Mouse (Mus musculus): Measurements from ENCODE around the gene Nrxn2.

Gene Nrxn2

DNA sequence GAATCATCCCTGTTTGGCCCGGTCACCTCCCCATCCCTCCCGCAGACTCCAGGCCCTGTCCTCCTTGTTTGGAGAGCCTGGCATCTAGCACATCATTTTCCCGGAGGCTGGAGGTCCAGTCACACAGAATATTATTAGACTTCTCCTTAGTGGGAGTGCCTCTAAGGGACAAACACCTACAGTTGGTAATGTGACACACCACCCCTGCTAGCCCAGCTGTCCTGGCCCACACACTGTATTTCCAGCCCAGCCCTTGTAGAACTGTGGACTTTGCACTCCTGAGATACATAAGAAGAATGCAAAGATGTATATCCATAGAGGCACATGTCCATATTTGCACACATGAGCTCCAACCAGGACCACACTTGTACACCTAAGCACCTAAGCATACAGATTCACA is 103.1 kb downstream of the Nrxn2 start:
- no peak for DNase-seq

DNA sequence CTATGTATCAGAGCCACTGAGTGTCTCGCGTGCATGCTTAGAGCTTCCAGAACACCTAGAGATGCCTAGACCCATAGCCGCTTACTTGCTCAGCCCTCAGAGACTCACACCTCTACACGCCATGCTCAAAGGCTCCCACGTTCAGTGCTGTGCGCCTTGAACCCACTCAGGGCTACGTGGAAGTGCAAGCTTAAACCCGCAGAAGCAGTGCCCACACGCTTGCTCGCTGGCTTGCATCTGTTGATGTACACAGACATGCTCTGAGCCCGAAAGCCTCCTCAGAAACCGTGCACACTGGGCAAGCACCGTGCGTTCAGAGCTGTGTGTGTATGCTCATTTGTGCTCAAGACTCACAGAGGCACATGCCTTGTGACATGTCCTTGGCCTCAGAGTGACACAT is 103.8 kb downstream of the Nrxn2 start:
- no peak for DNase-seq

DNA sequence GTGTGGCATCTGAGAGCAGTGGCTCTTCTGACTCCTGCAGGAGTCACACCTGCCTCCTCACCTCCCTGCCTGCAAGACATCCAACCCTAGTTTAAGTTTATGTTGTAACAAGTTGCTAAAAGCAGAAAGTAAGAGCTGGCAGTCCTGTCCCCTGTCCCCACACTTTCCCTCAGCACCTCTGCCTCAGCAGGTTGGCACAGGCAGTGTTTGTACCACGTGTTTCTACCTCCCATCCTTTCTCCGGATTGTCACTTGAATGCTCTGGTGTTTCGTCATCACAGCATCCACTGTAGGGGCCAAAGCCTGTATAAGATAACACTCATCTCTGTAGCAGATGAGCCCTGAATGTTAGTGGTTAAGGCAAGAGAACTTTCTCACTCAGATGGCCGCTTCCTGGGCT is 106.5 kb downstream of the Nrxn2 start:
- DNase-seq: no peak

DNA sequence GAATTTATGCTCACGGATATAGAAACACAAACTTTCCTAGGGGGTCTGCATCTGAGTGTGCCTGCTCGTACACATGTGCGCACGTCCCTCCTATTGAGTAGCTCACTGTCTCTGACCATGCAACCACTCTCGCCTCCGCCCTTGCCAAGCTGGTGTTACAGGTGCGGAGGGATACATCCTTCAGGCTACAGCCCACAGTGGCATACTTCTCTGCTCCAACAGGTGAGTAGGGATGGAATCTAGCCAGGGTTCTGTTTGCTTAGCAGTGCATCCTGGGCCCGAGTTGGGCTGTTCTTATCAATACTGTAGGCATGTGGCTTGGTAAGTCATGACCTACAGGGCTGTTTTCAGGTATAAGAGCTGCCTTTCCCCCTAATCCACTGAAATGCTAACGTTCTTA is 107.5 kb downstream of the Nrxn2 start:
- no peak for DNase-seq

DNA sequence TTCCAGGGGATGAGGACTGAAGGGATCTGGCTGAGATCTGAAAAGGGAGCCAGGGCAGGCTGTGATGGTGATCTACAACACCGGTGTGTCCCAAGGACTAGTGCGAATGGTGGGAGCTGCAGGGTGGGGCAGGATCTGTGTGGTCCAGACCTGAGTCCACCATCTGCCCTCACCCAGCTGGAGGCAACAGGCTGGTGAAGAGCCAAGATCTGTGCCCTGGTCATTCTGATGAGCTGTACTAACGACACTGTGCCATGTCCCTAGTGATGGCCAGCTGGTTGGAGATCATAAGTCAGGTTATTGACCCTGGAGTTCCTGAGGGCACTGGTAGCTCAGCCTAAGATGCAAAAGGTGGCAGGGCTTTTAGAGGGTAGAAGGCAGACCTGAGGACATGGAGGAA is 108.9 kb downstream of the Nrxn2 start:
- no peak for DNase-seq

DNA sequence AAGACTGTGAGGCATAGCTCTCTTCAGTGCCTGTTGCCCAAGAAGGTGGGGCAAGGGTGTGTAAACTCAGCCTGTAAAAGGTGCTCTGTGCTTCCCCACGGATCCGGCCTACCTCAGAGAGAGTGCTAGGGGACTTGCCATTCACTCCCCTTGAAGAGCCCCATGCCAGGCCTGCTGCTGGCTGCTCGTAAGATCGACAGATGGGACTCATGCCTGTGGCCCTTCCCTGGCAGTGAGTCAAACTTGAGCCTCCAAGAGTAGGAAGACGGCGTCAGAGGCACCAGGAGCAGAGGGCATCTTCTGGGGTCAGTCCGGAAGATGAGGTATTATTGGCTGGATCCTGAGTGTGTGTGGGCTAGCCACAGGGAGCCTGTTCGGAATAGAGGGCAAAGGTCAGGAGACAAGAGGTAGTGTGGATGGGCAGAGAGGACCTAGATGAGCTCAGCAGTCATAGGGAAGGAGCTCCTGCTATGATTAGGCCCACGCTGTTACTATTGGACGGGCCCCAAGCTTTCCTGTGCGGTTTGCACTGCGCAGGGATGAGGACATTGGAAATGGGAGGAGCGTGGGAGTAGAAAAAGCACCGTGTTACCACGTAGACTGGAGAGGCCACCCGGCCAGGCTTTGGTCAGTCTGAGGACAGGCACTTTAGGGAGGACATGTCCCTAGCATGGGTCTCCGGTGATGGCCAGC is 109.5 kb downstream of the Nrxn2 start:
- DNase-seq: no peak

DNA sequence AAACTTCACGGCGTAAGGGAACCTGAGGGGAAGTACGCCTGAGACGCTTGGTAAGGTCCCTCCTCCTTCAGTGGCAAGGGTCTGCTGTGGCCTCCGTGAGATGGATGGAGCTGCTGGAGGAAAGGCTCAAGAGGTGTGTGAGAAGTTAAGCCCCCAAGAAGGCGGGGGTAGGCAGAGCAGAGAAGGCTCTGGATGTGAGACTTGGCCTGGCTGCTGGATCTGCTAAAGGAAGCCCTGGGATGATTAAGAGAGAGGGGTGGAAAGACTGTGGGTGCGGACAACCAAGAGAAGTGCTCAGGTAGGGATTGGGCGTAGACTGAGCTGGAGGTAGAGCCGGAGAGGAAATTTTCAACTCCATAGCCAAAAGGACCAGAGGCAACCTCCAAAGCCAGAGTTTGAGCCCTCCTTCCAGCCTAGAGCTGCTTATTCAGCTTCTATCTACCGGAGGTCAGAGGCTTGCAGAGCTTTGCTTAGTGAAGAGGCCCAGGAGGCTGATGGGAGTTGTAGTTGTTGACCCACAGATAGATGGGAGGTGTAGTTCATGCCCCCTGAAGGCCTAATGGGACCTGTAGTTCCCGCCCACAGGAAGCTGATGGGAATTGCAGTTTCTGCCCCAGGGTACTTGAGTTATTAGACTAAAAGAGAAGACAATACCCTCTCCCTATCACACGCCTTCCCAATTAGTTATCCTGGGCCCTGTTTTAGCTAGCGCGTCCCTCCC is 110.9 kb downstream of the Nrxn2 start:
- DNase-seq: no peak

DNA sequence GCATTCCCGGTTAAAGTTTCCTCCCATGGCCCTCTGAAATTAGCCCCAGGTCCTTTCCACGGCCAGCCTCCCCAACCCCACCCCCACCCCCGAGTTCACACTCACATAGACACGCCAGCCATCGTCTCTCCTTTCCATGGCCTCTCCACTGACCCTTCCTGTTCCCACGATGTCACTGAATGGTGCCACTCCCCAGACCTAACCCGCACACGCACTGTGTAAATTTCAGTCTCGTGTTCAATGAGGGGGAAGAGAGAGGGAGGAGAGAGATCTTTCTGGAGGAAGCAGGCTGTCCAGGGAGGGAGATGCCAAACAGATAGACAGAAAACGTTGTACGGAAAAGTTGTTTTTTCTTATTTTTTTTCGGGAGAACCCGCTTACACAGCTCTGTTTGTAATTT is 111.8 kb downstream of the Nrxn2 start:
- DNase-seq: no peak

DNA sequence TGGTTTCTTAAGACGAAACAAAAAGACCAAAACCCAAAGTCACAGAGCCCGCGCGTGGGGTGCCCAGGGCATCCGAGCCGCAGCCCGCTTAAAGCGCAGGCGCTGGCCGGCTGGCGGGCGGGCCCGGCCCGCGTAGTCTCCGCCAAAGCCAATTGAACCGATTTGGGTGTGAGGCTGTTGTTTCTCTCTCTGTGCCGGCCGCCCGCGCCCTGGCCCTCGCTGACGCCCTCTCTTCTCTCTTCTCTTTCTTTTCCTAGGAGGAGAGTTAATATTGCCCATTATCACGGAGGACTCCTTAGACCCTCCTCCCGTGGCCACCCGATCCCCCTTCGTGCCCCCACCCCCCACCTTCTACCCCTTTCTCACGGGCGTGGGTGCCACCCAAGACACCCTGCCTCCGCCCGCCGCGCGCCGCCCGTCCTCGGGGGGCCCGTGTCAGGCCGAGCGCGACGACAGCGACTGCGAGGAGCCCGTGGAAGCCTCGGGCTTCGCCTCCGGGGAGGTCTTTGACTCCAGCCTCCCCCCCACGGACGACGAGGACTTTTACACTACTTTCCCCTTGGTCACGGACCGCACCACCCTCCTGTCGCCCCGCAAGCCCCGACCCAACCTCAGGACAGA is 112.6 kb downstream of the Nrxn2 start:
- no peak for DNase-seq

DNA sequence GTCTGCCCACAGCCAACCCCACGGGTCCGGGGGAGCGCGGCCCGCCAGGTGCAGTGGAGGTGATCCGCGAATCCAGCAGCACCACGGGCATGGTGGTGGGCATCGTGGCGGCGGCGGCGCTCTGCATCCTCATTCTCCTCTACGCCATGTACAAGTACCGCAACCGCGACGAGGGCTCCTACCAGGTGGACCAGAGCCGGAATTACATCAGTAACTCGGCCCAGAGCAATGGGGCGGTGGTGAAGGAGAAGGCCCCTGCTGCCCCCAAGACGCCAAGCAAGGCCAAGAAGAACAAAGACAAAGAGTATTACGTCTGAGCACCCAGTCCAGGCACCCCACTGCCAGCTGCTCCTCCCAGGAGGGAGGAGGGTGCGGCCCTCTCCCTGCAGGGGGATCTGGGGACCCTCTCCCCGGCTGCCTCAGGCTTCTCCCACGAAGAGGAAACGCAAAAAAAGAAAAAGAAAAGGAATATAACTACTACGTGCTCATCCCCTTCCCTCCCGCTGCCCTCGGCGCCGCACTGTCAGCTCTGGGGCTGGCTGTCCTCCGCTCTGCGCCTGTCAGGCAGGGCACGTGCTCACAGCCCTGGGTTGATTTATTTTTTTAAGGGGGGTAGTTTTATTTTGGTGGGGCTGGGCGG is 113.4 kb downstream of the Nrxn2 start:
- DNase-seq: no peak

DNA sequence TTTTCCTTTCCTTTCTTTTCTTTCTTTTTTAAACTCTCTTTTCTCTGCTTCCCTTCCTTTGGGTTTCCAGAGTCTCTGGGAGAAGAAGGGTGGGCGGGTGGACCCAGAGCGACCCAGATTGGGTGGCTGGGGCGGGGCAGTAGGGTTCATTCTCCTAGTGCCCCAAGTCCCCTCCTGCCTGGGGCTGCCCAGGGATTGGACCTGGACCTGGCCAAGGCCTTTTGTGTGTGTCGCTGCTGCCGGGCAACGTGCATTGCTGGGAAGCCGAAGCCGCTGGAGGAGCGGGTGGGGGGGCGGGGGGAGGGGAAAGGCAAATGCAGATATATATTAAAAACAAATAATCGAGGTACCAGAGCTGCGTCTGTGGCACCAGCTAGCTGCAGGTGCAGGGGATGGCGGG is 114.1 kb downstream of the Nrxn2 start:
- no peak for DNase-seq

DNA sequence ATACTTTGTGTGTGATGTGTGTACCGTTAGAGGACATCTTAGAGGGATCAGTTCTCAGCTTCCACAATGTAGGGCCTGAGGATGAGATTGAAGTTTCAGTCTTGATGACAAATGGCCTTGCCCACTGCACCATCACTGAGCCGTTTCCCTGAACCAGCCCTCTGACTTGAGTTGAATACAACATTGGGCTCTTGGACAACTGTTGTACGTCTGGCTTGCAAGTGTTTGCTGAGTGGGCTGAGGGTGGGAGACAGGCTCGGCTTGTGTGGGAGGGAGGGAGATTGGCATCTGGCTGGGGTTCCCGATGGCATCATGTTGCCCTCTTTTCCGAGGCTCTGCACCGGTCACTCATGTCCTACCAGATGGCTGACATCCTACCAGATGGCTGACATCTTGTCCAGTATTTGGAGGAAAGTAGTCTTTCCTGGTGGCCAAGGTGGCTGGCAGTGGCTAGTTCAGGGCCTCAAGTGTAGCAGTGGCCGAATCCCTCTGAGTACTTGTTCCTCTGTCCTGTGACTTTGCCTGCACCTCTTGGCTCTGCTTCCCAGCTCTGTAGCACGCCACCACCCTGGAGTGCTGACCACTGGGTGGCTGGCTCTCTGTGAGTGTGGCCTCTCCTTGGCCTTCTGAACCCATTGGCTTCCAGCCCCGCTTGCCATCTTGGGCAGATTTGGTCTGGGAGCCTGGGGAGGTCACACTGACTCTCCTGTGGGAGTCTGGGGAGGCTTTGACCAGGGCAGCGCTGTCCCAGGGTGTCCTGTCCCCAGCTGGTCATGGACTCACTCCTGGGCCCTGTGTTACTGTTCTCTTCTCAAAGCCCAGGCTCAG is 115.0 kb downstream of the Nrxn2 start:
- no peak for DNase-seq

DNA sequence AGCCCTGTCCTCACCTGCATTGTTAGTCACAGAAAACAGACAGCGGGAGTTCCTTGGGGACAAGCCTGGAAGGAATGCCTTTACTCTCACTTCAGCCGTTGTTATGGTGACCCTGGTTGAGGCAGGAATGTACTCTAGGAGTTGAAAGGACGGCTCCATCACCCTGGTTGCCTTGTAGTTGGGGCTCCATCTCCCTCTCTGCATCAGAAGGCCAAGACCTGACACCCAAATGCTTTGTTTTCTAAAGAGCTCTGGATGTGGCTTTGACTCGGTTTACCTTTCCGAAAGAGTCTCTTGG is 115.5 kb downstream of the Nrxn2 start:
- no peak for DNase-seq

DNA sequence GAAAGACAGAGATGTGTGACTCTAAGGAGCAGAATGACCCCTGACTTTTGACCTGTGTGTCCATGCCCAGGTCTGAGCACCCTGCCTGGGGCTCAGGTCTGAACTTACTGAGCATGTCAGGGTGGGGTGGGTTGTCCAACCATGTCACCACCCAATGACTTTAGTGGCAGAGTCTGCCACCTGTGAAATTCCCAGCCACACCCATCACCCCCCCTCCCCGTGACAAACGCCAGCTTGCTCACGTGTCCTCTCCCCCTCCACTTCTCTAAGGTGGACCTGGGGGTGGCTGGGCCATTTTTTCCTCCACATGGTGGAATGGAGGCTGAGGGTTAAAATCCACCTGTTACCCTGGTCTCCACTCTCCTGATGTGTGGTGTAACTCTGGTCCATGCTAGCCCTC is 117.7 kb downstream of the Nrxn2 start:
- no peak for DNase-seq

DNA sequence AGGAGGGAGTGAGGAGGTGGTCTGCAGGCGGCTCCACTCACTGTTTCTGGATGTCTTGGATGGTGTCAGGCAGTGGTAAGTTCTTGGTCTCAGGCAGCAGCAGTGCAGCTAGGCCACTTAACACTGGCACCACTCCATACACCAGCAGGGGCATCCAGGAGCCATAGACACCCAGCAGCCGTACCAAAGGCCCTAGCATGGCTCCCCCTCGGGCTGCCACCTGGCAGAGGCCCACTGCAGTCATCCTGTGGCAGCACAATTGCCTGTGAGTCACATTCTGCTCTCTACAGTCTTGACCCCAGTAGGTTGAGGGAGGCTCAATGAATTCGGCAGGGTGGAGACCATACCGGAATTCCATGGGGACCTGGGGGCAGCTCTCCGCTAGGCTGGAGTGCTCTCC is 118.2 kb downstream of the Nrxn2 start:
- no peak for DNase-seq

DNA sequence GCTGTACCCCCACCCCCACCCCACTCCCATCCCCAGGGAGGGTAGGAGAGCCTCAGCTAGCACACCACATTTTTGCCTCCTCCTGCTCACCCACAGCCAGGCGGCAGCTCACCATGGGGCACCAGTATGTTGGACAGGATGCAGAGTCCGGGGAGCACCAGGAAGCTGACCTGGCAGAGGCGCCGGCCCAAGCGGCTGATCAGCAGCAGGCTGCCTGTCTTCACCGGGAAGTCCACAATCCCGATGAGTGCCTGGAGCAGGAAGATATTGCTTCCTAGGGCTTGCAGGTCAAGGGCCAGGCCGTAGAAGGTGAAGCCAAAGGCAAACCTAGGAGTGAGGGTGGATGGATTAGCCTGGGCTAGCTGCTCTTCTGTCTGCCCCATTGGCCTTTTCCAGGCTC is 119.0 kb downstream of the Nrxn2 start:
- no peak for DNase-seq

DNA sequence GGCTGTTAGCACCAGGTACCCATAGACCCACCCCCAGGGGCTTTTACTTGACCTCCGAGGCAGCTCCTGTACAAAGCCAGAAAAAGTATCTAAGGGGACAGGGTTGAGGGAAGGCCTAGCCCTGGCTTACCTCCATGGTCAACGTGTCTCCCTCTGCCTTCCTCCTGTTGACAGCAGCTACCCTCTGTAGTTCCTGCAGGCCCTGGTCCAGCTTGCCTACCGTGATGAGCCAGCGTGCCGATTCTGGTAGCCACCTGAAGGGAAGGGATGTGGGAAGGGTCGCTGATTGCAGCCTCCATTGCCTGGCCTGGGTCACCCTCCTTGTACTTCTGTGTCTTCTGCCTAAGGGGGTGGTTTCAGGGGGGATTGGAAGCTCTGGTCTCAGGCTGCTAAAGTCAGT is 120.0 kb downstream of the Nrxn2 start:
- DNase-seq: no peak

DNA sequence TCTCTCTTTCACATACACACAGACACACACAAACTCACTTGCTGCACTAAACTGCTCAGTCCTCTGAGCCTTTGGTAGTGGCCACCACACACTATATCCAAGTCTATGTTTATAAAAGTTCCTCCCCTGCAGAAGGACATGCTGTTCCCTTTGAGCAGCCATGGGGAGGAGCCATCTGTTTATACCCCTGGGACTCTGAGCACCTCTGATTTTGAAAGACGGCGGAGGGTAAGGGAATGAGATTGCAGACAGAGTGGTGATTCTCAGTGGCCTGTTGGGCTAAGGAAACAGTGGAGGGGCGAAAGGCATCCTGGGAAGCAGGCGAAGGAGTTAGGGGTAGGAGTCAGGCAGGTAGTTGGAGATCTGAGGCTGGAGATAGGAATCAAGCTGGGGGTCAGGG is 121.1 kb downstream of the Nrxn2 start:
- DNase-seq: no peak

DNA sequence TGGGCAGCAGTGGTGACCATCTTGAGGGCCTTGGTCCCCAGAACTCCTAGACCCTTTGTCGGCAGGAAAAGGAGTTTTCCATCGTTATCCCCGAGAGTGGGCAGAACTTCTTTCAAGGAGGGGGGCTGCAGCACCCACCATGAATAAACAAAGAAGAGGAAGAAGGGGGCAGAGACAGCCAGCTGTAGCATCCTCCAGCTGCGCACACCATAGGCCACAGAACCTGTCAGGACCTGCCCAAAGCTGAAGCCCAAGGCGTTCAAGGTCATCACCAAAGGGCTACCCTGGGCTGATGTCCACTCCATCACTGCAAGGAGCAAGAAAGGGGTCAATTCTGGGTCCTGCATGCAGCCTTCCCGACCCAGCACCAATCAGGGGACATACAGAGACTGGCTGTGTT is 121.7 kb downstream of the Nrxn2 start:
- DNase-seq: no peak

DNA sequence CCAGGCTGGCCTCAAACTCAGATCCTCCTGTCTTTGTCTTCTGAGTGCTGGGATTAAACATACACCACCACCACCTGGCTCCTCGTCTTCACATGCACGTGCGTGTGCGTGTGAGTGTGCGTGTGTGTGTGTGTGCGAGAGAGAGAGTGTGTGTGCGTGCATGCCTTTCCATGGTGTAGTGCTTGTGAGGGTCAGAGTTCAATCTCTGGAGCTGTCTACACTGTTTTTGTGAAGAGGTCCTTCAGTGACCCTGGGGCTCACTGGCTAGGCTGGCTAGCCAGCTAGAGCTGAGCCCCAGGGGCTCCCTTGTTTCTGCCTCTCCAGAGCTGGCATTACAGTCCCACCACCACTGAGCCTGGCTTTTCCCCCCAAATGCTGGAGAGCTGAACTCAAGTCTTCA is 123.0 kb downstream of the Nrxn2 start:
- DNase-seq: no peak

DNA sequence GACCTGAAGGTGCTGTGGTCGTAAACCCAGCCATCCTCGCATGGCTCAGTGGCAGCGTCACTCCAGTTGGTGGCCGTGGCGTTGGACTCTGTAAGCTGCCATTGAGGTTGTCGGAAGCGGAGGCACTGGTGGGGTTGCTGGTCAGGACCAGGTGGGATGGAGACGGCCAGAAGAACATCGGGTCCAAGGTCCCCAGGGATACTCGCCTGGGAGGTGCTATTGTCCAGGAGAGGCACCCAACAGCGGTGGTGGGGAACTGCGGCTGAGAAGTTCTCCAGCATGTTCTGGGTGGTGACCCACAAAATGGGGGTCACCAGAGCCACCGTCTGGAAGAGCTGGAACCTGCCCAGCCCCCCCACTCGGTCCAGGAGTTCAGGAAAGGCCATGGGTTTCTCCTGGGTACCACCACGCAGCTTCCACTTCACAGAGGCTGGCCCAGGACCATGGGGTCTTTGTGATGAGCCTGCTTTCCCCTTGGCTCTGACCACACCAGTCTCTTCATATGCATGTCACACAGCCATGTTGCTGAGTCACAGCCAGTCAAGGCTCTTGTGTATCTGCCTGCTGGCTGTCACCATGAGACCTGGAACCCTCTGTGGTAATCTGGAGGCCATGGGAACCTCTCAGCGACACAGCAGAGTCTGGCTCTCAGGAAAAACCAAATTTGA is 124.0 kb downstream of the Nrxn2 start, which contains the start of gene Slc22a12:
Gene Slc22a12, minus strand, starts transcription at position 666 of the 668 bp plus-strand sequence.
- DNase-seq: no peak

DNA sequence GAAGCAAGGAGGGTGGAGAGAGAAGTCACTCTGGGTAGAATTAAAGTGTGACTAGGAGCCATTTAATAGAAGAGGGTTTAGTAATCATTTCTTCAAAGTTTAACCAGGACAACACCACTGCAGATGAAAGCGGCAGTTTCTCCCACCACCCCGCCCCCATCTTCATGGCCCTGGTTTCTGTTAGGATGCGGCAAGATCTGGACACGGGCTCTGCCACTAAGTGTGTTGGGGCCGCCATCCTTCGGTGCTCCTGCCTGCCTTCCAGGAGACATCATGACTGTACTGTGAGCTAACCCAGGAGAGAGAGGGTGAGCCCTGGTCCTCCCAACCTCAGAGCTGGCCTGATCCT is 124.5 kb downstream of the Nrxn2 start:
- no peak for DNase-seq

DNA sequence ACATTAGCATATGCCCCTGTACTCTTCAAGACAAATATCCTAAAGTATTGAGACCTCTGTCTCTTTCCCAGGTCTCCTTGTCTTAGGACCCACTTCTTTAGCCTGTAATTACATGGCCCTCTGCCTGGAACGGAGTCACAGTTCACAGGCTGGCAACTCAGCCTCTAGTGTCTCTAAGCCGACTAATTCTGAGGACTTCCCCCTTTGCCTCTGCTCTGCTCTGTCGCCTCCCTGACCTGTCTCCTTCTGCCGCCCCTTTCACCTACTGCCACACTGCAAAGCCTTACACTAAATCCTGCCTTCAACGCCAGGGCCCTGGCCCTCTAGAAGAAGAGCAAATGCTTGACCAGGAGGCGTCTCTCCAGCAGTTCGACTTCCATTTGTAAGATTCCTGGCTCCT is 125.0 kb downstream of the Nrxn2 start:
- no peak for DNase-seq
